Mouse (Mus musculus) CH12.LX (cell line): ENCODE data around the gene Il22ra1. TPM values are rescaled to one million over a fixed set of nuclear protein-coding genes. Genes with fewer than 3 reads are reported as not detected.

Source experiments
- DNase-seq: peaks from one replicate; pipeline ENCODE4 v3.0.0-alpha.2; 2013; ENCODE audit errors: extremely low read depth
- H3K27ac ChIP-seq: 2 replicates; pipeline ENCODE4 v1.5.1; 2012; ENCODE audit warnings: low read depth, mild to moderate bottlenecking, control low read depth, moderate library complexity; ENCODE audit not compliant: insufficient read depth
- H3K27me3 ChIP-seq: replicated peaks from 2 replicates; pipeline ENCODE3; 2012; ENCODE audit warnings: inconsistent platforms
- H3K36me3 ChIP-seq, 2 experiments: replicated peaks in 1 of 2; 2 replicates each; pipeline versions ENCODE3 to v1.6.1; 2012; ENCODE audit warnings: inconsistent platforms in 1 of 2, low read length in 1 of 2, mild to moderate bottlenecking in 1 of 2, mixed read lengths in 1 of 2, moderate library complexity in 1 of 2; ENCODE audit not compliant: control insufficient read depth in 1 of 2, insufficient read depth in 1 of 2
- H3K4me1 ChIP-seq, 2 experiments: 2 replicates each; pipeline ENCODE4 v1.6.1; 2012; ENCODE audit warnings: inconsistent platforms in 1 of 2, moderate library complexity in 1 of 2; ENCODE audit not compliant: insufficient read depth in 2 of 2, control insufficient read depth in 1 of 2
- H3K4me2 ChIP-seq: 2 replicates; pipeline ENCODE4 v1.6.1; 2012; ENCODE audit warnings: low read depth, mild to moderate bottlenecking, control low read depth; ENCODE audit not compliant: poor library complexity, insufficient read depth, severe bottlenecking
- H3K4me3 ChIP-seq, 3 experiments: fragments of 150-350 bp in 1 of 3; sonication (generic) in 1 of 3; replicated peaks in 1 of 3; 2 replicates each; pipeline versions ENCODE3 to v1.5.1; 2011 to 2012; ENCODE audit warnings: low read depth in 2 of 3, low read length in 2 of 3, mild to moderate bottlenecking in 2 of 3, moderate library complexity in 2 of 3, control low read depth in 1 of 3, improper control_type of control experiment in 1 of 3, inconsistent platforms in 1 of 3, mixed read lengths in 1 of 3; ENCODE audit not compliant: poor library complexity in 1 of 3
- H3K79me2 ChIP-seq: replicated peaks from 2 replicates; pipeline ENCODE4 v1.6.1; 2012; ENCODE audit warnings: mild to moderate bottlenecking, moderate library complexity; ENCODE audit not compliant: control insufficient read depth, poor library complexity, insufficient read depth, severe bottlenecking; ENCODE audit errors: extremely low read depth
- H3K9ac ChIP-seq: 2 replicates; pipeline ENCODE4 v1.6.1; 2012; ENCODE audit warnings: low read depth, mild to moderate bottlenecking, control low read depth, moderate library complexity; ENCODE audit not compliant: insufficient read depth
- H3K9me3 ChIP-seq: replicated peaks from 2 replicates; pipeline ENCODE3; 2012; ENCODE audit warnings: low read length, inconsistent platforms, mixed read lengths
- BHLHE40 ChIP-seq: IDR thresholded peaks from 2 replicates; pipeline ENCODE4 v1.6.1; 2011; ENCODE audit warnings: mild to moderate bottlenecking, low read depth, low read length, improper control_type of control experiment
- CHD1 ChIP-seq: IDR thresholded peaks from 2 replicates; pipeline ENCODE4 v1.6.1; 2012; ENCODE audit warnings: low read depth, low read length, improper control_type of control experiment, inconsistent platforms
- CHD2 ChIP-seq: IDR thresholded peaks from 2 replicates; pipeline ENCODE4 v1.6.1; 2011; ENCODE audit warnings: low read length, improper control_type of control experiment
- CTCF ChIP-seq, 2 experiments: IDR thresholded peaks in 1 of 2; conservative IDR thresholded peaks in 1 of 2; 2 replicates each; pipeline ENCODE4 v1.5.1; 2011 to 2012; ENCODE audit warnings: low read depth in 2 of 2, low read length in 2 of 2, improper control_type of control experiment in 1 of 2, inconsistent platforms in 1 of 2, mild to moderate bottlenecking in 1 of 2, moderate library complexity in 1 of 2
- EP300 ChIP-seq: IDR thresholded peaks from 2 replicates; pipeline ENCODE4 v1.6.1; 2011; ENCODE audit warnings: low read length, improper control_type of control experiment
- ETS1 ChIP-seq: conservative IDR thresholded peaks from 2 replicates; pipeline ENCODE4 v1.6.1; 2012; ENCODE audit warnings: low read depth, mild to moderate bottlenecking, inconsistent platforms, low read length, improper control_type of control experiment, moderate library complexity
- HCFC1 ChIP-seq: IDR thresholded peaks from 2 replicates; pipeline ENCODE4 v1.6.1; 2012; ENCODE audit warnings: low read depth, mild to moderate bottlenecking, inconsistent platforms, low read length, improper control_type of control experiment
- JUND ChIP-seq: conservative IDR thresholded peaks from 2 replicates; pipeline ENCODE4 v1.6.1; 2011; ENCODE audit warnings: low read depth, low read length, improper control_type of control experiment
- KAT2A ChIP-seq: IDR thresholded peaks from 2 replicates; pipeline ENCODE4 v1.6.1; 2012; ENCODE audit warnings: low read length, improper control_type of control experiment, inconsistent platforms; ENCODE audit not compliant: insufficient replicate concordance
- MEF2A ChIP-seq: IDR thresholded peaks from 2 replicates; pipeline ENCODE4 v1.6.1; 2014; ENCODE audit warnings: low read depth, mild to moderate bottlenecking, inconsistent platforms, low read length, improper control_type of control experiment, borderline replicate concordance
- MXI1 ChIP-seq: IDR thresholded peaks from 2 replicates; pipeline ENCODE4 v1.6.1; 2011; ENCODE audit warnings: mild to moderate bottlenecking, low read depth, low read length, improper control_type of control experiment
- NRF1 ChIP-seq: IDR thresholded peaks from 2 replicates; pipeline ENCODE4 v1.6.1; 2014; ENCODE audit warnings: low read depth, mild to moderate bottlenecking, inconsistent platforms, low read length, improper control_type of control experiment, moderate library complexity
- PAX5 ChIP-seq: IDR thresholded peaks from 2 replicates; pipeline ENCODE4 v1.6.1; 2012; ENCODE audit warnings: low read length, inconsistent platforms, mixed read lengths
- POLR2AphosphoS2 ChIP-seq: IDR thresholded peaks from 2 replicates; pipeline ENCODE4 v1.6.1; 2011; ENCODE audit warnings: low read depth, low read length, improper control_type of control experiment
- RCOR1 ChIP-seq: conservative IDR thresholded peaks from 2 replicates; pipeline ENCODE4 v1.6.1; 2012; ENCODE audit warnings: low read depth, mild to moderate bottlenecking, inconsistent platforms, low read length, improper control_type of control experiment
- SMC3 ChIP-seq: IDR thresholded peaks from 2 replicates; pipeline ENCODE4 v1.6.1; 2011; ENCODE audit warnings: low read depth, low read length, improper control_type of control experiment
- TBP ChIP-seq: conservative IDR thresholded peaks from 2 replicates; pipeline ENCODE4 v1.6.1; 2011; ENCODE audit warnings: low read depth, low read length, improper control_type of control experiment
- TCF12 ChIP-seq: IDR thresholded peaks from 2 replicates; pipeline ENCODE4 v1.6.1; 2014; ENCODE audit warnings: low read depth, mild to moderate bottlenecking, inconsistent platforms, low read length, improper control_type of control experiment
- UBTF ChIP-seq: IDR thresholded peaks from 2 replicates; pipeline ENCODE4 v1.6.1; 2012; ENCODE audit warnings: low read depth, mild to moderate bottlenecking, inconsistent platforms, low read length, improper control_type of control experiment, moderate library complexity
- USF1 ChIP-seq: IDR thresholded peaks from 2 replicates; pipeline ENCODE4 v1.6.1; 2014; ENCODE audit warnings: low read depth, mild to moderate bottlenecking, inconsistent platforms, low read length, improper control_type of control experiment
- USF2 ChIP-seq: conservative IDR thresholded peaks from 2 replicates; pipeline ENCODE4 v1.6.1; 2011; ENCODE audit warnings: low read depth, low read length, improper control_type of control experiment
- ZC3H11A ChIP-seq: IDR thresholded peaks from 2 replicates; pipeline ENCODE4 v1.6.1; 2012; ENCODE audit warnings: low read depth, mild to moderate bottlenecking, inconsistent platforms, low read length, improper control_type of control experiment
- ZKSCAN1 ChIP-seq: IDR thresholded peaks from 2 replicates; pipeline ENCODE4 v1.6.1; 2012; ENCODE audit warnings: low read depth, inconsistent platforms, low read length, improper control_type of control experiment, borderline replicate concordance
- ZNF384 ChIP-seq: IDR thresholded peaks from 2 replicates; pipeline ENCODE4 v1.6.1; 2012; ENCODE audit warnings: low read depth, low read length, improper control_type of control experiment, inconsistent platforms
- dilution Hi-C: fragments of 300-500 bp; cut with MboI; formaldehyde crosslinking; loops from 2 replicates; pipeline ENCODE4 v1.14.3; 2020; ENCODE audit warnings: low sequenced_read_pairs; ENCODE audit not compliant: extremely low pct_unique_long_range_greater_than_20kb, extremely low pct_ligation_motif_present
- in situ Hi-C: fragments of 300-500 bp; cut with MboI; formaldehyde crosslinking; loops from 3 replicates; pipeline ENCODE4 v1.14.3; 2019; ENCODE audit warnings: low sequenced_read_pairs, low pct_ligation_motif_present, low pct_unique_long_range_greater_than_20kb, mixed read lengths
- polyA plus RNA-seq: library from polyadenylated mRNA; unstranded; fragments of >175 nt; gene quantifications from 2 replicates; pipeline ENCODE4 v1.2.1, GENCODE M21; 2012; ENCODE audit warnings: low read depth; ENCODE audit not compliant: insufficient read length
- total RNA-seq, 2 experiments: library from RNA; depleted of rRNA; stranded (reverse); fragments of 300-350 nt in 1 of 2; fragments of >200 nt in 1 of 2; gene quantifications; 2 replicates each; pipeline ENCODE4 v1.2.3; 2012 to 2014

Gene Il22ra1
- total and polyA plus RNA-seq, 3 experiments = not detected

DNA sequence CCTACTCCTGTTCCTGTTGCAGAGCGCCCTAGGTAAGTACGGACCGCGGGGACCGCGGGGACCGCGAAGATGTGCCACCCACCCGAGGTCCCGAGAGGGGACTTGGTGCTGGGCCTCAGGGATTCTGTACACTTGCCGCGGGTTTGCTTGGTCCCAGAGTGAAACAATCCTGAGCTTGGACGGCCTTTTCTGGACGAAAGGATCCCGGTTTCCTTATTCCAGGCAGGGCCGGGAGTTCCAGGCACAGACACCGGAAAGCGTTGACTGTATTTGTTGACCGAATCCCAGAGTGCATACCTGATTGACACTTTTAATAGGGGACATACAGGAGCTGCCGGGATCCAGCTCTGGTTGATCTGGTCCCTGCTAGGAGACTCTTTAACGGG is 41.4 kb upstream of the Il22ra1 start:
- no peak overlapping the region for H3K27ac ChIP-seq
- dilution Hi-C loops = no loop called here
- no peaks in the 10 kb centered on the region for H3K79me2 ChIP-seq
- in situ Hi-C loops = no loop called here
- DNase-seq = no peak
- peaks cover 67% of the 10 kb centered on the region for H3K27me3 ChIP-seq
- H3K4me3 ChIP-seq = peak overlapping the region in 2 of 3 experiments; percentile 36 to 46
- TF ChIP-seq CTCF (conservative IDR thresholded peaks at IDR 0.05 in 1 of 2, IDR thresholded peaks at IDR 0.05 in 1 of 2; ENCODE audit: low read depth in 2 of 2, low read length in 2 of 2) (no peak), USF1 (no peak), PAX5 (no peak), ETS1 (no peak), MXI1 (no peak), HCFC1 (no peak), CHD1 (no peak), KAT2A (no peak), UBTF (no peak), TCF12 (no peak)
- H3K4me1 ChIP-seq = peaks cover 0 to 25% of the 10 kb centered on the region in 2 experiments; a peak in 2 of 4 replicates
- H3K36me3 ChIP-seq = no peaks in the 10 kb centered on the region
- peak overlapping the region; percentile 99 for H3K4me2 ChIP-seq
- H3K9me3 ChIP-seq = peaks cover 5% of the 10 kb centered on the region
- no peak overlapping the region for H3K9ac ChIP-seq

DNA sequence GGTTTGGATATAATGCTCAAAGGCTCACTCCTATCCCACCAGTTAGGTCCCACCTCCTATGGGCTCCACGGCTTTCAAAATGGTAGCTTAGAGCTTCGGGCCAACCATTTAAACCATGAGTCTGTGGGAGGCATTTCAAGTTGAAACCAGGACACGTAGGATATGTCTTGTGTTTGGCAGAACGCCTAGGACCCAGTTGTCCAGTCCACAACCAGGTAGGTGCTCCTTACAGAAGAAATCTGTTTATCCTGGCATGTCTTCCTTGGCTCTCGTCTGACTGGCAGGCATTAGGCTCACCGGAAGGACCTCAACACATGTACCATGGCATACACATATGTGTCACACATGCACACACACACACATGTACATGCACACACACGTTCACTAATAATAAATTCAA is 38.2 kb upstream of the Il22ra1 start:
- TF ChIP-seq ETS1 (no peak), PAX5 (no peak), BHLHE40 (no peak), MEF2A (no peak), TBP (no peak), CHD2 (no peak), POLR2AphosphoS2 (no peak), SMC3 (no peak), UBTF (no peak), ZKSCAN1 (no peak), KAT2A (no peak), ZNF384 (no peak), USF2 (no peak), EP300 (no peak), RCOR1 (no peak), ZC3H11A (no peak), NRF1 (no peak), JUND (no peak)
- H3K36me3 ChIP-seq = no peaks in the 10 kb centered on the region
- peaks cover 13% of the 10 kb centered on the region for H3K9me3 ChIP-seq
- no peak overlapping the region for H3K9ac ChIP-seq
- H3K4me2 ChIP-seq = no peak overlapping the region
- dilution Hi-C loops = no loop called here
- H3K27ac ChIP-seq = no peak overlapping the region
- peaks cover 0 to 31% of the 10 kb centered on the region in 2 experiments; a peak in 2 of 4 replicates for H3K4me1 ChIP-seq
- H3K4me3 ChIP-seq = no peak overlapping the region
- no peaks in the 10 kb centered on the region for H3K79me2 ChIP-seq
- DNase-seq = no peak
- peaks cover 54% of the 10 kb centered on the region for H3K27me3 ChIP-seq
- in situ Hi-C loops = no loop called here
